Mouse (Mus musculus): ENCODE data around the gene Gpr37l1.

DNA sequence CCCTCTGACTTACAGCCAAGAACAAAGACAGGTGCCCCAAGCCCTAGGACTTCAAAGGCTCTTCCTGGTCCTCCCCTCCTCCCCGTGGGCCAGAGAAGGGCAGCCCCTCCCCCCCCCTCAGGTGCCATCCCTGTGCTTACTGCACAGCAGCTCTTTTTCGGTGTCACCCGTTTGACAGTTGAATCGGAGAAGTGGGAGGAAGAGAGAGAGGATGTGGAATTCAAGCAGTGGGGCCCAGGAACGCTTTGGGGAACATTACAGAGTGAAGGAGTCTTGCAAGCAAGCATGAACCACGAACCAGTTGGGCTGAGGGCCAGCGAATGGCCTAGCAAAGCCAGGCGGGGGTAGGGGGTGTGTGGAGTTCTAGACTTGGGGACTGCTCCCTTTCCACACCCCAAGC is 35.9 kb downstream of the Gpr37l1 start:
- TF ChIP-seq CTCF (IDR thresholded peaks at IDR 0.05; ENCODE audit: borderline replicate concordance, insufficient read depth, low read length), result no peak
- no peak for TF ChIP-seq POLR2A (IDR thresholded peaks at IDR 0.05; ENCODE audit: low read depth, low read length)

Measured in embryonic fibroblast, embryonic 13.5 days (primary cell).